Mouse (Mus musculus): ENCODE measurements around the gene Bdp1. TPM values are rescaled to one million over a fixed set of nuclear protein-coding genes. Genes with fewer than 3 reads are reported as not detected.
A peak's percentile ranks its signal among the peaks of the same experiment; 100 is the strongest.

Bdp1 gene
- 25.0 and 26.4 TPM in 2 replicates for polyA plus RNA-seq (2015; fragmentation: Nextera tagmentation; extraction: Ambion mirVana)

DNA sequence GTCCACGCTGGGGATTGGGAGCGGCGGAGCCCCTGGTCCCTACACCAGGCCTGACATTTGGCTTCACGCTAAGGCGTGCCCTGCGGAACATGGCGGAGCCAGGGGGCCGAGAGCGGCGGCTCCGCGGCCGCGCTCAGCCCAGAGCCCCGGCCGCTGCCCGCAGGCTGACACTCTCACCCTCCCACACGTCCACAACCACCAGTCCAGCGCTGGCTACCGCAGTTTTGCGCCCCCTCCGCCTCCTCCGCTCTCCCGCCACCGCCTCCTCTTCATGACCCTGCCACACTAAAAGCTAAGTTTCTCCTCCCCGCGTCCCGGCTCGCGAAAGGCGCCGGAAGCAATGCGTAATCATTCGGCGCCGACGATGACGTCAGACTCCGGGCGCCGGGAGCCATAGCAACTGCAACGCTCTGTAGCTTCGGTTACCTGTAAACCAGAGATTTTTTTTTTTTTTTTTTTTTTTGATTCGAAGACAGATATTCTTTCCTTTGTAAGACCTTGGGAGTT is at the start of gene Bdp1:
Bdp1 (minus strand) TSS at position 323 of the 507 bp plus-strand sequence.
- ATAC-seq (ENCODE audit: low read depth), result peak; percentile 66
- H3K9ac ChIP-seq, result peak within 1 kb of the TSS; percentile 89
- peaks cover 35% of the 10 kb centered on the region for H3K4me1 ChIP-seq (replicated peaks)
- H3K27me3 ChIP-seq, result peaks cover 7% of the 10 kb centered on the region; the same call in 1 of the 2 replicates
- peak within 1 kb of the TSS; percentile 82 for H3K4me2 ChIP-seq
- under 1% methylated on average over 44 of the region's 44 CpGs for WGBS
- H3K36me3 ChIP-seq, result peaks cover 3% of the 10 kb centered on the region; the same call in 1 of the 2 replicates
- no peaks in the 10 kb centered on the region for H3K9me3 ChIP-seq
- H3K27ac ChIP-seq (replicated peaks), result peak within 1 kb of the TSS; percentile 86
- peak within 1 kb of the TSS; percentile 90 for H3K4me3 ChIP-seq

GRCm38 (mm10) chr13:100152659-100153058 is 48.8 kb upstream of the Bdp1 start:
- H3K4me3 ChIP-seq, result no peak overlapping the region
- no peak overlapping the region for H3K9ac ChIP-seq
- no peak for ATAC-seq (ENCODE audit: low read depth)
- no peaks in the 10 kb centered on the region for H3K9me3 ChIP-seq
- H3K4me2 ChIP-seq, result no peak overlapping the region
- H3K4me1 ChIP-seq (replicated peaks), result no peaks in the 10 kb centered on the region
- WGBS, result 81% methylated on average over 1 of the region's 1 CpGs
- H3K36me3 ChIP-seq, result no peaks in the 10 kb centered on the region
- H3K27me3 ChIP-seq, result no peaks in the 10 kb centered on the region
- H3K27ac ChIP-seq (replicated peaks), result no peak overlapping the region

DNA sequence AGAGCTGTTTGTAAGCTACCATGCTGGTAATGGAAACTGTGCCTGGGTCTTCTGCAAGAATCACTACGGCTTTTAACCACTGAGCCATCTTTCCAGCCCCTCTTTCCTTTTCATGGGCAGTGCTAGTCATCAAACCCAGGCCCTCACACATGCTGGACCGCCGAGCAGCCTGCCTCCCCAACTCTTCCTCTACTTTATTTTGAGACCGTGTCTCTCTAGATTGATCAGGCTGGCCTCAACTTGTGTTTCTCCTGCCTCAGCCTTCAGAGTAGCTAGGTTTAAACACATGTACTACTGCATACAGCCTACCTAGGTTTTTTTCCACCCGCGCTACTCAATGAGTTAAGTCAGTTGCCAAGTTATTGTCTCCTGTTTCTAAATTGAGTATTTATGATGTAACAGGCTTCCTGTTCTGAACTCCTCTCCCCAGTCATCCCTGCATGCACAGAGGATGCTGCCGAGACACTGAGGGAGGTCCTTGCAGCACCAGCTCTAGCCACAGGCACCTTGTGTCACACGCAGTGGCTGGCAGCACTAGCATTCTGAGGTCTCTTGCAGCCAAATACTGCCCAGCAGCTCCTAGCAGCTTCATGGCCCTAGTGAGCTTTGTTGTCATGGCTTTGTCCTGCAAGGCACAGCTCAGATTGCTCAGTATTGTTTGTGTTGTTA is 37.9 kb upstream of the Bdp1 start:
- no peak overlapping the region for H3K4me2 ChIP-seq
- H3K9me3 ChIP-seq, result no peaks in the 10 kb centered on the region
- no peak overlapping the region for H3K9ac ChIP-seq
- no peak overlapping the region for H3K4me3 ChIP-seq
- H3K27me3 ChIP-seq, result no peaks in the 10 kb centered on the region
- peaks cover 23% of the 10 kb centered on the region for H3K36me3 ChIP-seq
- no peak for ATAC-seq (ENCODE audit: low read depth)
- no peak overlapping the region for H3K27ac ChIP-seq (replicated peaks)
- no peaks in the 10 kb centered on the region for H3K4me1 ChIP-seq (replicated peaks)
- WGBS, result 81% methylated on average over 8 of the region's 8 CpGs

DNA sequence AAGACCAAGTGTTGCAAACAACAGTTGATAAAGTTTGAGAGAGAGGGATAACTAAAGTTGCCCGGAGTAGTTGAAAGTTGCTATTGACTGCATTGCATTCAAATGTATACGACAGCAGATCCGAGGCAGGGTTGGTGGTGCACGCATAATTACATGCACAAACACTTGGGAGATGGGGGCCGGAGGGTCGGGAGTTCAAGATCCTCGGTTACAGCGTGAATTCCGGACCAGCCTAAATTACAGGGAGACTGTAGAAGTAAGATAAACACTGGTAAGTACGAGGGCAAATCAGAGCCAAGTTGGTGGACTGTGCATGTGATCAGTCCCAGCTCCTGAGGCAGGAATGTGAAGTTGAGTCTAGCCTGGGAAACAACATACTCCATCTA is 21.4 kb upstream of the Bdp1 start:
- peak; percentile 45 for ATAC-seq (ENCODE audit: low read depth)
- peak overlapping the region; percentile 97 for H3K4me3 ChIP-seq
- H3K9ac ChIP-seq, result peak overlapping the region; percentile 89
- WGBS, result 5% methylated on average over 10 of the region's 10 CpGs
- no peak overlapping the region for H3K27ac ChIP-seq (replicated peaks)
- no peaks in the 10 kb centered on the region for H3K9me3 ChIP-seq
- H3K4me1 ChIP-seq (replicated peaks), result peaks cover 17% of the 10 kb centered on the region
- no peaks in the 10 kb centered on the region for H3K27me3 ChIP-seq
- H3K4me2 ChIP-seq, result peak overlapping the region; percentile 88
- H3K36me3 ChIP-seq, result peaks cover 35% of the 10 kb centered on the region

- H3K9me3 ChIP-seq, result no peaks in the 10 kb centered on the region
- WGBS, result 4% methylated on average over 42 of the region's 42 CpGs
- H3K4me2 ChIP-seq, result peak within 1 kb of the TSS; percentile 88
- H3K4me1 ChIP-seq (replicated peaks), result peaks cover 17% of the 10 kb centered on the region
- H3K9ac ChIP-seq, result peak within 1 kb of the TSS; percentile 89
- peak; percentile 96 for ATAC-seq (ENCODE audit: low read depth)
- peaks cover 29% of the 10 kb centered on the region for H3K36me3 ChIP-seq
- peak within 1 kb of the TSS; percentile 56; the same call in 1 of the 2 replicates for H3K27ac ChIP-seq (replicated peaks)
- peak within 1 kb of the TSS; percentile 97 for H3K4me3 ChIP-seq
- H3K27me3 ChIP-seq, result no peaks in the 10 kb centered on the region
These were observed 20.8 kb upstream of the Bdp1 start, which contains the start of gene Smn1 for GRCm38 (mm10) chr13:100124423-100125257. Gene Smn1, plus strand, starts transcription at chr13:100124852.

- Histone ChIP-seq H3K27me3 (no peaks in the 10 kb centered on the region), H3K9ac (peak overlapping the region; percentile 89), H3K4me3 (peak overlapping the region; percentile 97), H3K36me3 (peaks cover 23% of the 10 kb centered on the region), H3K4me1 (replicated peaks) (peaks cover 17% of the 10 kb centered on the region), H3K9me3 (no peaks in the 10 kb centered on the region), H3K4me2 (peak overlapping the region; percentile 88), H3K27ac (replicated peaks) (no peak overlapping the region)
- peak; percentile 71 for ATAC-seq (ENCODE audit: low read depth)
- 91% methylated on average over 3 of the region's 3 CpGs for WGBS
These were observed 20.1 kb upstream of the Bdp1 start for GRCm38 (mm10) chr13:100123970-100124369.

- Histone ChIP-seq H3K4me1 (replicated peaks) (peaks cover 18% of the 10 kb centered on the region), H3K27me3 (no peaks in the 10 kb centered on the region), H3K9ac (no peak overlapping the region), H3K27ac (replicated peaks) (no peak overlapping the region), H3K4me2 (no peak overlapping the region), H3K9me3 (no peaks in the 10 kb centered on the region), H3K36me3 (peaks cover 41% of the 10 kb centered on the region), H3K4me3 (no peak overlapping the region)
- WGBS, result 44% methylated on average over 5 of the region's 5 CpGs
- ATAC-seq (ENCODE audit: low read depth), result no peak
These were observed 8.5 kb upstream of the Bdp1 start for GRCm38 (mm10) chr13:100112218-100112972.

DNA sequence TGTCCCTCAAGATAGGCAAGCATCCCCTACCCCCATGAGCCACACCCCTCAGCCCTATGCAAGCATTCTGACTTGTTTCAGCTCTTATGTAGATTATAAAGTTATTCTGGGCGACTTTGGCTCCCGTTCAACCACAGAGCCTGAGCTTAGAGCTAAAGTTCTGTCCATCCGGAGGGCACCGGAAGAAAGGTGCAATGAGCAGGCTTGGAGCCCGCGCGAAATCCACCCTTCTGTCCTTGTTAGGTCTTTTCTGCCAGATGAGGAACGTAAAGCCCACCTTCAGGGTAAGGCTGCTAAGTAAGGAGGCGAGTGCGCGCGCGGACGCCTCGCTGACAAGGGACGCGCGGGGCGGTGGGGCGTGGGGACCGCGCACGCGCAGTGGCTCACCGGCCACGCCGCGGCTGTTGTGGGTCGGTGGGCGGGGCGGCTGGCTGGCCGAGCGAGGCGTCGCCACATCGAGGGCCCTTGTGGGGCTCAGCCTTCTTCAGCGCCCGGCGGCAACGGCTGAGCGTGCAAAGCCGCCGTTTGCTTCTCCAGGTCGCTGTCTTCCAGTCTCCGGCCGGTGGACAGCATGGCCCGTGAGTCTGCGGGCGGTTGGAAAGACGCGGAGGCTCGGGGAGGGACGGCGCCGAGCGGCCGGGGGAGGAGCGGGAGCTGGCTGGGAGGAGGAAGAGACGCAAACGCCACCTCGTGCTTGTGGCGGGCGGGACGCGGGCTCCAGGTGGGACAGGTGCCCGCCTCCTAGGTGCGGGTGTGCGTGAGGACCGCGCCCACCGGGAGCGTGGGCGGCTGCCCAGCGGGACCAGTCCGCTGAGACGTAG is 4.0 kb upstream of the Bdp1 start, which contains the start of gene Serf1:
Serf1 (plus strand) TSS at position 361 of the 821 bp plus-strand sequence.
- peak within 1 kb of the TSS; percentile 90 for H3K4me3 ChIP-seq
- peaks cover 7% of the 10 kb centered on the region; the same call in 1 of the 2 replicates for H3K27me3 ChIP-seq
- H3K36me3 ChIP-seq, result peaks cover 17% of the 10 kb centered on the region
- no peaks in the 10 kb centered on the region for H3K9me3 ChIP-seq
- peak within 1 kb of the TSS; percentile 80 for H3K4me2 ChIP-seq
- peaks cover 30% of the 10 kb centered on the region for H3K4me1 ChIP-seq (replicated peaks)
- peak; percentile 84 for ATAC-seq (ENCODE audit: low read depth)
- H3K9ac ChIP-seq, result peak within 1 kb of the TSS; percentile 87
- H3K27ac ChIP-seq (replicated peaks), result peak within 1 kb of the TSS; percentile 80
- WGBS, result 1% methylated on average over 64 of the region's 76 CpGs

- Histone ChIP-seq H3K4me1 (replicated peaks) (peaks cover 30% of the 10 kb centered on the region), H3K4me2 (peak overlapping the region; percentile 82), H3K9me3 (no peaks in the 10 kb centered on the region), H3K9ac (peak overlapping the region; percentile 89), H3K36me3 (peaks cover 7% of the 10 kb centered on the region; the same call in 1 of the 2 replicates), H3K4me3 (peak overlapping the region; percentile 90), H3K27ac (replicated peaks) (peak overlapping the region; percentile 86), H3K27me3 (peaks cover 7% of the 10 kb centered on the region; the same call in 1 of the 2 replicates)
- 11% methylated on average over 15 of the region's 15 CpGs for WGBS
- ATAC-seq (ENCODE audit: low read depth), result no peak
These were observed 715 bp downstream of the Bdp1 start for GRCm38 (mm10) chr13:100103052-100103658.

- no peak overlapping the region for H3K9ac ChIP-seq
- peaks cover 46% of the 10 kb centered on the region for H3K36me3 ChIP-seq
- no peak overlapping the region for H3K4me3 ChIP-seq
- no peak overlapping the region for H3K4me2 ChIP-seq
- no peak for ATAC-seq (ENCODE audit: low read depth)
- peaks cover 21% of the 10 kb centered on the region for H3K4me1 ChIP-seq (replicated peaks)
- no peaks in the 10 kb centered on the region for H3K27me3 ChIP-seq
- no peaks in the 10 kb centered on the region for H3K9me3 ChIP-seq
- 94% methylated on average over 6 of the region's 6 CpGs for WGBS
- no peak overlapping the region for H3K27ac ChIP-seq (replicated peaks)
These were observed 5.1 kb downstream of the Bdp1 start for GRCm38 (mm10) chr13:100098808-100099207.
